In the genomic region with DNA sequence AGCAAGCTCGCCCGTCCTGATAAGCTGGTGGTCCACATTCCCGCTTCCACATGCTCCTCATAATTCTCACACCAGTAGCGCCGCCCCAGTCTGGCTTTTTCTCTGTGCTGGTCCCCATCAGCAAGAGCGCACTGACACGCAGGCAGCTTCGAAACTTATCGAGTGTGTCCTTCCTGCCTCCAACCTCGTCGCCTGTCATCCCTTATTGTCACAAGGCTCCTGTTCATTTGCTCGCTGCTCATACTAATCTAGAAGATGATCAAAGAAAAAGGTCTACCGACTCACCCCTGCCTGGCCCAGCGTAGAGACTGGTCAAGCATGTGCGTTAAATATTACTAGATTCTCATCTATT, we compare ENCODE assay signal across 9 mouse cellular contexts. TPM values are rescaled to one million over a fixed set of nuclear protein-coding genes. Genes with fewer than 3 reads are reported as not detected.
DNase-seq lines count a peak whose midpoint lies in the region; ATAC-seq and TF ChIP-seq lines count a peak whose summit lies in the region.
"Had no signal": no experiment of that assay in that cellular context is flagged by ENCODE, and none has a peak within 500 bp of the region (broad histone marks: within the 10 kb centered on the region; RNA-seq: fewer than 3 reads in every experiment).

No protein-coding gene starts in this region.

- TF ChIP-seq EP300 in MEL (IDR thresholded peaks at IDR 0.05; ENCODE audit: low read depth in 1 of 2, low read length in 2 of 2): peak in 1 of 2 experiments; percentile 18; a peak in 1 of 4 replicates

- no peak overlapping the region for H3K27ac ChIP-seq in kidney, embryonic 15.5 days
- H3K27ac ChIP-seq in MEL (ENCODE audit: control insufficient read depth, low read depth, low read length): peak overlapping the region; percentile 65
- no peak overlapping the region for H3K27ac ChIP-seq in heart, embryonic 12.5 days (ENCODE audit: poor library complexity, severe bottlenecking)

- no peak for TF ChIP-seq POLR2A in MEL (IDR thresholded peaks at IDR 0.05; ENCODE audit: control insufficient read depth in 1 of 2, insufficient read depth in 1 of 2, low read depth in 1 of 2, low read length in 2 of 2, poor library complexity in 1 of 2)

- TF ChIP-seq CTCF in MEL (IDR thresholded peaks at IDR 0.05 in 2 of 3, conservative IDR thresholded peaks at IDR 0.05 in 1 of 3; ENCODE audit: control insufficient read depth in 1 of 3, insufficient read depth in 1 of 3, low read depth in 2 of 3, low read length in 3 of 3, poor library complexity in 1 of 3, severe bottlenecking in 1 of 3): no peak; a peak in 1 of 6 replicates

- no peak overlapping the region for H3K9ac ChIP-seq in kidney, embryonic 15.5 days
- H3K9ac ChIP-seq in MEL (ENCODE audit: control insufficient read depth, low read depth, low read length, poor library complexity, severe bottlenecking): peak overlapping the region; percentile 66
- H3K9ac ChIP-seq in heart, embryonic 12.5 days: no peak overlapping the region

- H3K9me3 ChIP-seq in kidney, embryonic 15.5 days (replicated peaks): no peaks in the 10 kb centered on the region
- no peaks in the 10 kb centered on the region for H3K9me3 ChIP-seq in MEL (replicated peaks; ENCODE audit: insufficient read depth, low read length)
- H3K9me3 ChIP-seq in heart, embryonic 12.5 days (replicated peaks): no peaks in the 10 kb centered on the region

- H3K4me3 ChIP-seq in kidney, embryonic 15.5 days (replicated peaks): peak overlapping the region; percentile 19
- peak overlapping the region; percentile 68 to 83 for H3K4me3 ChIP-seq in MEL (ENCODE audit: control insufficient read depth in 1 of 2, insufficient read depth in 1 of 2, low read depth in 2 of 2, low read length in 2 of 2)
- peak overlapping the region; percentile 23; the same call in 1 of the 2 replicates for H3K4me3 ChIP-seq in heart, embryonic 12.5 days
- H3K4me3 ChIP-seq: myocyte had no signal

- no peaks in the 10 kb centered on the region for H3K79me2 ChIP-seq in MEL (ENCODE audit: control insufficient read depth, insufficient read depth, low read length, poor library complexity)

- no peaks in the 10 kb centered on the region for H3K27me3 ChIP-seq in kidney, embryonic 15.5 days
- H3K27me3 ChIP-seq in MEL (ENCODE audit: control insufficient read depth in 1 of 2, insufficient read depth in 2 of 2, low read length in 2 of 2): no peaks in the 10 kb centered on the region
- H3K27me3 ChIP-seq in heart, embryonic 12.5 days (replicated peaks): 0 out of 2 replicates have a peak, but pooled peaks cover 5% of the 10 kb centered on the region

- TF ChIP-seq RAD21 in MEL (IDR thresholded peaks at IDR 0.05; ENCODE audit: low read depth, low read length): no peak

- H3K4me2 ChIP-seq in kidney, embryonic 15.5 days: peak overlapping the region; percentile 53
- H3K4me2 ChIP-seq in heart, embryonic 12.5 days: peak overlapping the region; percentile 55

- no peak for DNase-seq in kidney, adult 11 months
- peak; percentile 72 for DNase-seq in MEL (ENCODE audit: low read depth, low spot score)
- DNase-seq in naive thymus-derived CD4-positive, alpha-beta T cell, adult 2 months (ENCODE audit: low read depth): peak; percentile 76
- no peak for DNase-seq in adrenal gland, postnatal 14 days
- no peak for DNase-seq in gastrocnemius, adult 8-10 months (ENCODE audit: low spot score in 2 of 2)
- no peak for DNase-seq in gastrocnemius, postnatal 4 days (ENCODE audit: low spot score in 2 of 2)

- ATAC-seq in kidney, embryonic 15.5 days (replicated peaks; ENCODE audit: low FRiP score): peak; percentile 73; the same call in 1 of the 2 replicates
- 0 out of 2 replicates have a peak, but pooled peaks have one; percentile 15 for ATAC-seq in heart, embryonic 12.5 days (ENCODE audit: insufficient number of reproducible peaks, low FRiP score)

- WGBS in kidney, embryonic 15.5 days: 53% methylated on average over 15 of the region's 15 CpGs
- 30% methylated on average over 15 of the region's 15 CpGs for WGBS in heart, embryonic 12.5 days

- H3K36me3 ChIP-seq in kidney, embryonic 15.5 days: no peaks in the 10 kb centered on the region
- peaks cover 0 to 4% of the 10 kb centered on the region in 2 experiments; a peak in 2 of 4 replicates for H3K36me3 ChIP-seq in MEL (ENCODE audit: control insufficient read depth in 1 of 2, insufficient read depth in 2 of 2, low read length in 2 of 2)
- H3K36me3 ChIP-seq in heart, embryonic 12.5 days: no peaks in the 10 kb centered on the region

- peaks cover 27% of the 10 kb centered on the region for H3K4me1 ChIP-seq in kidney, embryonic 15.5 days
- peaks cover 3 to 25% of the 10 kb centered on the region in 2 experiments; a peak in 3 of 4 replicates for H3K4me1 ChIP-seq in MEL (ENCODE audit: control insufficient read depth in 1 of 2, insufficient read depth in 2 of 2, low read length in 2 of 2)
- H3K4me1 ChIP-seq in heart, embryonic 12.5 days (replicated peaks): peaks cover 23% of the 10 kb centered on the region

TF ChIP-seq in MEL, 35 proteins besides CTCF, POLR2A, EP300 and RAD21:
- 0 out of 2 replicates have a peak, but pooled peaks have one; percentile 17 for TF ChIP-seq NRF1 (IDR thresholded peaks at IDR 0.05; ENCODE audit: insufficient read depth, low read depth, low read length, poor library complexity, severe bottlenecking)
- TF ChIP-seq HCFC1 (IDR thresholded peaks at IDR 0.05; ENCODE audit: low read depth, low read length): 0 out of 2 replicates have a peak, but pooled peaks have one; percentile 14
- TF ChIP-seq SIN3A (IDR thresholded peaks at IDR 0.05; ENCODE audit: low read length): peak; percentile 29
- TF ChIP-seq POLR2AphosphoS2 (IDR thresholded peaks at IDR 0.05; ENCODE audit: low read length): no peak
- TF ChIP-seq CHD1 (IDR thresholded peaks at IDR 0.05; ENCODE audit: low read depth, low read length): peak; percentile 77; the same call in 1 of the 2 replicates
- TF ChIP-seq ZMIZ1 (IDR thresholded peaks at IDR 0.05; ENCODE audit: low read depth, low read length): no peak
- TF ChIP-seq KAT2A (conservative IDR thresholded peaks at IDR 0.05; ENCODE audit: low read depth, low read length): no peak
- 0 out of 2 replicates have a peak, but pooled peaks have one; percentile 57 for TF ChIP-seq MAX (IDR thresholded peaks at IDR 0.05; ENCODE audit: low read length)
- TF ChIP-seq TBP (IDR thresholded peaks at IDR 0.05; ENCODE audit: low read depth, low read length): peak; percentile 59; the same call in 1 of the 2 replicates
- TF ChIP-seq ETS1 (IDR thresholded peaks at IDR 0.05; ENCODE audit: low read depth, low read length): 0 out of 2 replicates have a peak, but pooled peaks have one; percentile 18

RNA-seq across cellular contexts. Expression of a gene that starts 44.8 kb away (rescaled TPM):
- polyA plus RNA-seq in kidney, embryonic 15.5 days (2015; fragmentation: Nextera tagmentation; extraction: Ambion mirVana): not detected in 2 replicates
- not detected in 2 replicates for total RNA-seq in MEL (2012; rRNA removed)
- polyA plus RNA-seq in MEL (2012; ENCODE audit: insufficient read depth in 1 of 2, insufficient read length in 2 of 2, low read depth in 1 of 2, low replicate concordance in 2 of 2, missing spikeins in 1 of 2): not detected
- polyA plus RNA-seq in heart, embryonic 12.5 days (2016; fragmentation: Nextera tagmentation; extraction: Ambion mirVana): not detected in 2 replicates
- total RNA-seq in adrenal gland, postnatal 14 days (2021): not detected in 2 replicates
- not detected for total RNA-seq in gastrocnemius, adult 8-10 months (2022)
- not detected for total RNA-seq in gastrocnemius, postnatal 4 days (2021)
- polyA plus RNA-seq: myocyte had no signal

RNA-seq across cellular contexts. Expression of a gene that starts 45.1 kb away (rescaled TPM):
- not detected in 2 replicates for polyA plus RNA-seq in kidney, embryonic 15.5 days (2015; fragmentation: Nextera tagmentation; extraction: Ambion mirVana)
- 0.39 and 0.85 TPM in 2 replicates for total RNA-seq in MEL (2012; rRNA removed)
- polyA plus RNA-seq in MEL (2012; ENCODE audit: insufficient read depth in 1 of 2, insufficient read length in 2 of 2, low read depth in 1 of 2, low replicate concordance in 2 of 2, missing spikeins in 1 of 2): 1 to 10 TPM in 1 of 2 experiments, not detected in 1; 7.5 TPM
- polyA plus RNA-seq in heart, embryonic 12.5 days (2016; fragmentation: Nextera tagmentation; extraction: Ambion mirVana): not detected in 2 replicates
- 0.41 TPM in 1 of 2 replicates, not detected in the other for total RNA-seq in adrenal gland, postnatal 14 days (2021)
- not detected for total RNA-seq in gastrocnemius, adult 8-10 months (2022)
- not detected for total RNA-seq in gastrocnemius, postnatal 4 days (2021)

Comparison
In these comparisons a context has a peak if more than half of its experiments do, and no peak if none do; other contexts are left out.
1. H3K4me3 ChIP-seq: peak in every context shown above with its lines; median percentile 76 in MEL; 23 in heart, embryonic 12.5 days; 19 in kidney, embryonic 15.5 days.
2. DNase-seq: peak in MEL (single experiment) and naive thymus-derived CD4-positive, alpha-beta T cell, adult 2 months (single experiment); none in kidney, adult 11 months (single experiment), adrenal gland, postnatal 14 days (single experiment), gastrocnemius, adult 8-10 months (0 of 2) and gastrocnemius, postnatal 4 days (0 of 2).